In the genomic region with DNA sequence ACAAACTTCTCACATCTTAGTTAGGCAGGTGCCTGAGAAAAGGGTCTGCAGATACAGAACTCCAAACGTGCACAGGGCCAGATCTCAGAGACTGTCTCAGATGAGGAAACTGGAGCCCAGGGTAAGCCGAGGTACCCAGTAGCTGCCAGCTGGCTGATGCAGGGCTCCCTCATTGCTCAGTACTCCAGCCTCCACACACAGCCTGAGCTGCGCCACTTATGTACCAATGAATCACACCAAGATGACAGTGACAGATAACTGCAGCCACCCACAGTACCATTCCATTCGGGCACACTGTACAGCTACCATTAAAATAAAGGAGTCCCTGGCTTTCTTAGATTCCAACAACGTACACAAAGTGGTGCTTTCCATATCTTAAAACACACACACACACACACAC, we compare ENCODE assay signal across 8 mouse cellular contexts. TPM values are rescaled to one million over a fixed set of nuclear protein-coding genes. Genes with fewer than 3 reads are reported as not detected.
DNase-seq lines count a peak whose midpoint lies in the region; ATAC-seq lines count a peak whose summit lies in the region.

No protein-coding gene starts in this region.

- H3K9ac ChIP-seq in hindbrain, embryonic 12.5 days, result no peak overlapping the region
- peak overlapping the region; percentile 20; the same call in 1 of the 2 replicates for H3K9ac ChIP-seq in heart, embryonic 15.5 days
- H3K9ac ChIP-seq in limb, embryonic 15.5 days, result no peak overlapping the region

- WGBS in hindbrain, embryonic 12.5 days, result 63% methylated on average over 5 of the region's 5 CpGs
- WGBS in hindbrain, embryonic 10.5 days, result 78% methylated on average over 5 of the region's 5 CpGs
- 58% methylated on average over 5 of the region's 5 CpGs for WGBS in heart, embryonic 15.5 days
- WGBS in limb, embryonic 15.5 days, result 53% methylated on average over 5 of the region's 5 CpGs

- peak overlapping the region; percentile 71 for H3K4me2 ChIP-seq in hindbrain, embryonic 12.5 days (replicated peaks)
- peak overlapping the region; percentile 69 for H3K4me2 ChIP-seq in heart, embryonic 15.5 days
- peak overlapping the region; percentile 86; the same call in 1 of the 2 replicates for H3K4me2 ChIP-seq in limb, embryonic 15.5 days

- no peaks in the 10 kb centered on the region for H3K36me3 ChIP-seq in hindbrain, embryonic 12.5 days
- H3K36me3 ChIP-seq in hindbrain, embryonic 10.5 days, result no peaks in the 10 kb centered on the region
- H3K36me3 ChIP-seq in heart, embryonic 15.5 days, result no peaks in the 10 kb centered on the region
- H3K36me3 ChIP-seq in limb, embryonic 15.5 days, result no peaks in the 10 kb centered on the region

- peaks cover 13% of the 10 kb centered on the region; the same call in 1 of the 2 replicates for H3K27me3 ChIP-seq in hindbrain, embryonic 12.5 days
- peaks cover 20% of the 10 kb centered on the region for H3K27me3 ChIP-seq in hindbrain, embryonic 10.5 days (ENCODE audit: insufficient read depth, poor library complexity, severe bottlenecking)
- no peaks in the 10 kb centered on the region for H3K27me3 ChIP-seq in heart, embryonic 15.5 days
- H3K27me3 ChIP-seq in limb, embryonic 15.5 days, result no peaks in the 10 kb centered on the region

- no peak overlapping the region for H3K4me3 ChIP-seq in hindbrain, embryonic 12.5 days
- no peak overlapping the region for H3K4me3 ChIP-seq in hindbrain, embryonic 10.5 days
- peak overlapping the region; percentile 70; the same call in 1 of the 2 replicates for H3K4me3 ChIP-seq in heart, embryonic 15.5 days
- H3K4me3 ChIP-seq in limb, embryonic 15.5 days, result no peak overlapping the region

- ATAC-seq in hindbrain, embryonic 12.5 days (ENCODE audit: low FRiP score), result no peak
- ATAC-seq in heart, embryonic 15.5 days (replicated peaks; ENCODE audit: insufficient number of reproducible peaks, insufficient read depth, low FRiP score, low read depth), result no peak
- no peak for ATAC-seq in limb, embryonic 15.5 days (ENCODE audit: insufficient number of reproducible peaks, low FRiP score, low TSS enrichment, low read depth)
- ATAC-seq in activated CD4-positive, CD25-positive, alpha-beta regulatory T cell, adult 4 months, result no peak

- H3K9me3 ChIP-seq in hindbrain, embryonic 12.5 days (replicated peaks), result no peaks in the 10 kb centered on the region
- no peaks in the 10 kb centered on the region for H3K9me3 ChIP-seq in hindbrain, embryonic 10.5 days
- H3K9me3 ChIP-seq in heart, embryonic 15.5 days (replicated peaks), result no peaks in the 10 kb centered on the region
- no peaks in the 10 kb centered on the region for H3K9me3 ChIP-seq in limb, embryonic 15.5 days

- DNase-seq in hindbrain, embryonic 10.5 days (ENCODE audit: low spot score), result no peak
- DNase-seq in adrenal gland, postnatal 25 days, result peak; percentile 59
- peak; percentile 57 to 77 for DNase-seq in right cerebral cortex, postnatal 10 days (ENCODE audit: low spot score in 2 of 2)
- no peak for DNase-seq in ovary, postnatal 14 days (ENCODE audit: low spot score)

- H3K27ac ChIP-seq in hindbrain, embryonic 12.5 days, result no peak overlapping the region
- H3K27ac ChIP-seq in hindbrain, embryonic 10.5 days, result no peak overlapping the region
- peak overlapping the region; percentile 75 for H3K27ac ChIP-seq in heart, embryonic 15.5 days
- no peak overlapping the region for H3K27ac ChIP-seq in limb, embryonic 15.5 days

- peaks cover 42% of the 10 kb centered on the region for H3K4me1 ChIP-seq in hindbrain, embryonic 12.5 days
- peaks cover 68% of the 10 kb centered on the region for H3K4me1 ChIP-seq in hindbrain, embryonic 10.5 days (replicated peaks)
- H3K4me1 ChIP-seq in heart, embryonic 15.5 days (replicated peaks), result peaks cover 66% of the 10 kb centered on the region
- H3K4me1 ChIP-seq in limb, embryonic 15.5 days, result peaks cover 46% of the 10 kb centered on the region

RNA-seq across cellular contexts. Expression of a gene that starts 1.4 kb away (rescaled TPM):
- polyA plus RNA-seq in hindbrain, embryonic 12.5 days (2016; fragmentation: Nextera tagmentation; extraction: Ambion mirVana), result 3.6 and 3.8 TPM in 2 replicates
- polyA plus RNA-seq in hindbrain, embryonic 10.5 days (2016; fragmentation: Nextera tagmentation; extraction: Ambion mirVana), result 1.9 and 2.4 TPM in 2 replicates
- total RNA-seq in adrenal gland, postnatal 25 days (2021), result 37.4 and 37.5 TPM in 2 replicates
- 4.5 and 5.0 TPM in 2 replicates for polyA plus RNA-seq in heart, embryonic 15.5 days (2015; fragmentation: Nextera tagmentation; extraction: Ambion mirVana)
- 3.7 and 4.6 TPM in 2 replicates for polyA plus RNA-seq in limb, embryonic 15.5 days (2015; fragmentation: Nextera tagmentation; extraction: Ambion mirVana)
- polyA plus RNA-seq in activated CD4-positive, CD25-positive, alpha-beta regulatory T cell, adult 4 months (2017; shearing (Covaris generic)), result under 1 TPM; 0.52 to 0.89 TPM

RNA-seq across cellular contexts. Expression of a gene that starts 36.7 kb away (rescaled TPM):
- polyA plus RNA-seq in hindbrain, embryonic 12.5 days (2016; fragmentation: Nextera tagmentation; extraction: Ambion mirVana), result 12.9 and 13.0 TPM in 2 replicates
- 9.3 and 11.0 TPM in 2 replicates for polyA plus RNA-seq in hindbrain, embryonic 10.5 days (2016; fragmentation: Nextera tagmentation; extraction: Ambion mirVana)
- 12.1 and 13.5 TPM in 2 replicates for total RNA-seq in adrenal gland, postnatal 25 days (2021)
- 3.9 and 6.1 TPM in 2 replicates for polyA plus RNA-seq in heart, embryonic 15.5 days (2015; fragmentation: Nextera tagmentation; extraction: Ambion mirVana)
- 6.2 and 6.9 TPM in 2 replicates for polyA plus RNA-seq in limb, embryonic 15.5 days (2015; fragmentation: Nextera tagmentation; extraction: Ambion mirVana)
- 1 to 10 TPM; 3.0 to 3.1 TPM for polyA plus RNA-seq in activated CD4-positive, CD25-positive, alpha-beta regulatory T cell, adult 4 months (2017; shearing (Covaris generic))

RNA-seq across cellular contexts. Expression of a gene that starts 43.9 kb away (rescaled TPM):
- 274 and 304 TPM in 2 replicates for polyA plus RNA-seq in hindbrain, embryonic 12.5 days (2016; fragmentation: Nextera tagmentation; extraction: Ambion mirVana)
- 285 and 401 TPM in 2 replicates for polyA plus RNA-seq in hindbrain, embryonic 10.5 days (2016; fragmentation: Nextera tagmentation; extraction: Ambion mirVana)
- 160 and 211 TPM in 2 replicates for total RNA-seq in adrenal gland, postnatal 25 days (2021)
- 72.4 and 128 TPM in 2 replicates for polyA plus RNA-seq in heart, embryonic 15.5 days (2015; fragmentation: Nextera tagmentation; extraction: Ambion mirVana)
- polyA plus RNA-seq in limb, embryonic 15.5 days (2015; fragmentation: Nextera tagmentation; extraction: Ambion mirVana), result 73.6 and 91.2 TPM in 2 replicates
- 10 to 100 TPM; 14.6 to 17.3 TPM for polyA plus RNA-seq in activated CD4-positive, CD25-positive, alpha-beta regulatory T cell, adult 4 months (2017; shearing (Covaris generic))

RNA-seq across cellular contexts. Expression of a gene that starts 59.1 kb away (rescaled TPM):
- 147 and 148 TPM in 2 replicates for polyA plus RNA-seq in hindbrain, embryonic 12.5 days (2016; fragmentation: Nextera tagmentation; extraction: Ambion mirVana)
- polyA plus RNA-seq in hindbrain, embryonic 10.5 days (2016; fragmentation: Nextera tagmentation; extraction: Ambion mirVana), result 165 and 173 TPM in 2 replicates
- total RNA-seq in adrenal gland, postnatal 25 days (2021), result 108 and 115 TPM in 2 replicates
- polyA plus RNA-seq in heart, embryonic 15.5 days (2015; fragmentation: Nextera tagmentation; extraction: Ambion mirVana), result 96.7 and 110 TPM in 2 replicates
- polyA plus RNA-seq in limb, embryonic 15.5 days (2015; fragmentation: Nextera tagmentation; extraction: Ambion mirVana), result 143 and 155 TPM in 2 replicates
- polyA plus RNA-seq in activated CD4-positive, CD25-positive, alpha-beta regulatory T cell, adult 4 months (2017; shearing (Covaris generic)), result 10 to 100 TPM; 37.7 to 41.9 TPM

Comparison
In these comparisons a context has a peak if more than half of its experiments do, and no peak if none do; other contexts are left out.
1. DNase-seq: peak in adrenal gland, postnatal 25 days (single experiment) and right cerebral cortex, postnatal 10 days (2 of 2); none in hindbrain, embryonic 10.5 days (single experiment) and ovary, postnatal 14 days (single experiment).
2. Peak in every context shown above with its lines, with median percentiles within 50 percentile points of each other: H3K4me2 ChIP-seq.